Mouse (Mus musculus): Measurements from ENCODE around the gene Mpv17.

Gene Mpv17

DNA sequence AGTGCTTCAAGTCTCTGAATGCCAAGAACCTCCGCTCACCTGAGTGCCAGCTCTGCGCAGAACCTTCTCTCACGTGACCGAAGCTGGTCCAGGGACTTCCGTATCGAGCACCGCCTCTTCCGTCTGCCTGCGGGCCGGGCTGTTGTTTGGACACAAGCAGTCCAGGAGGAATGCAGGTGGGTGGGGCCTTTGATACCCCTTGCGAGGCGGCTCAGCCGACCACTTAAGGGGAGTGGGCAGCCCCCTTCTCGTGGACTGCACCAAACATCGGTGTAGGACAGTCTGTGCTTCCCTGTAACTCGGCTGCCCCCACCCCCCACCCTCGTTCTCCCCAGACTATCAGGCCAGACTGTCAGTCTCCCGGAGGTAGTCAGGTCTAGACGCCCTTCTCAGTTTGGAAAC, at the start of gene Mpv17:
TSS of gene Mpv17 (minus strand) at position 100 of the 402 bp plus-strand sequence.
- DNase-seq (ENCODE audit: low read depth, low spot score) = peak; percentile 53

- no peak for DNase-seq (ENCODE audit: low read depth, low spot score)
These were observed 48.9 kb upstream of the Mpv17 start for GRCm38 (mm10) chr5:31202933-31203332.

DNA sequence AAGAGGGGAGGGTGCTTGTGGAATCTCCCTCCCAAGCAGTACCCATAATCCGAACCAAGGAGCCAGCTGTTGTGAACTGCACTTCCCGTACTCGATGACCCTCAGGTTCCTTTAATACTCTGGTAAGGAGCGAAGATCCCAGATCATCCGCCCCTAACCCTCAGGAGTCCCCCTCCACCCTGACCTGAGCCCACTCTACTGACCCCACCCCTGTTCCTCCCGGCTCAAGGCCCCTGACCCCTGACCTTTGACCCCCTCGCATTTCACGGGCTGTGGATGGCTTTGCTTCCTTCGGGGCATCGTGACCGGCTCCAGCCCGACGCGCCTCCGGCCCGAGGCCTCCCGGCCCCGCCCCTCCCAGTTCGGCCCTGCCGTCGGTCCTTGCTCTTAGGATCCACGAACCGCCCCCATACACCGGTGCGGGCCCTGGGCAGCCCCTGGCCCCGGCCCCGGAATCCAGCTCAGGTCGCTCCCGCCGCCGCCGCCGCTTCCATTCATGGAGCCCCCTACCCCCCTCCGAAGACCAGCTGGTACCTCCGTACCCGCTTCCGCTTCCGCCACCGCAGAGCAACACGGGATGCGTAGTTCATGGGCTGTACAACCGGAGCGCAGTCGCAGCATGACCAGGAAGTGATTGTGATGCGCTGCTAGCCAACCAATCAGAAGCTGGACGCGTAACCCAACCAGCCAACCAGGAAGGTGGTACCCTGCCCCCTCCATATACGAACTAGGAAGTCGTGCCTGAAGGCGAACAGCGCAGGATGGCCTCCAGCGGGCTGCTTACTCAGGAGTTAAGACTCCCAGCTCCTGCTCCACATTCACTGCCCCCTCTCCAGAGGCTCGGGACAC, 47.9 kb upstream of the Mpv17 start, which contains the start of gene Zfp513:
TSS of gene Zfp513 (minus strand) at position 562 of the 849 bp plus-strand sequence.
- DNase-seq (ENCODE audit: low read depth, low spot score) = peak; percentile 92

- no peak for DNase-seq (ENCODE audit: low read depth, low spot score)
These were observed 47.1 kb upstream of the Mpv17 start for GRCm38 (mm10) chr5:31201042-31201741.

DNA sequence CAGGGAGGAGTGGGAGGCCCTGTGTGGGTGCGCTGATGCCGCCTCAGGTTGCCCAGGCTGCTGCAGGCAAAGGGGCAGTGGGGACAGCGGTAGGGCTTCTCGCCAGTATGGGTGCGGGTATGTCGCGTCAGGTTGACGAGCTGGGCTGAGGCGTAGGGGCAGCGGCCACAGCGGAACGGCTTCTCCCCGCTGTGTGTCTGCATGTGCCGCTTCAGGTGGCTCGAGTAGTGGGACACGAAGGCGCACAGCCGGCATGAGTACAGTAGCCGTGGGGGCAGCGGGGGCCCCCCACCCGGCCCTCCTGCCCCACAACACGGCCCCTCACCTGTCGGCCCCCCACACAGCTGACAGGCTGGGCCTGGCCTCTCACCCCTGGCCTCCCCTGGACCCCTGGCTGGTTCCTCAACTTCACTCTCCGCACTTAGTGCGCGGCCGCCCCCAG, 46.3 kb upstream of the Mpv17 start:
- DNase-seq (ENCODE audit: low read depth, low spot score) = no peak

DNA sequence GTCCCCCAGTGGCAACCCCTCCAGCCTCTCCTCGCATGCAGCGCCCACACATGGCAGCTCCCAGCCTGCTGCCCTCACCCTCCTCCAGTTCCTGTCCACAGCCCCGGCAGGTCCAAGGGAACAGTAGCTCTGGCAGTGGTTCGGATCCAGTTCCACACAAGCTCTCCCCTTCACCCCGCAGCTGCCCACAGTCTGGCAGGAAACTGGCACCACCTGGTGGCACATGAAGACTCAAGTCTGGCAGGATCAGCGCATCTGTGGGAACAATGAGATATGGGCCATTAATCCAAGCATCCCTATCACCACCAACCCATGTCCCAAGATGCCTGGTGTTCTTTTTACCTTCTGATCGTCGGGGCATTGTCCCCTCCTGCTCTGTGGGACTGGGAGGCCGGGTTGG, 45.8 kb upstream of the Mpv17 start:
- DNase-seq (ENCODE audit: low read depth, low spot score) = no peak

DNA sequence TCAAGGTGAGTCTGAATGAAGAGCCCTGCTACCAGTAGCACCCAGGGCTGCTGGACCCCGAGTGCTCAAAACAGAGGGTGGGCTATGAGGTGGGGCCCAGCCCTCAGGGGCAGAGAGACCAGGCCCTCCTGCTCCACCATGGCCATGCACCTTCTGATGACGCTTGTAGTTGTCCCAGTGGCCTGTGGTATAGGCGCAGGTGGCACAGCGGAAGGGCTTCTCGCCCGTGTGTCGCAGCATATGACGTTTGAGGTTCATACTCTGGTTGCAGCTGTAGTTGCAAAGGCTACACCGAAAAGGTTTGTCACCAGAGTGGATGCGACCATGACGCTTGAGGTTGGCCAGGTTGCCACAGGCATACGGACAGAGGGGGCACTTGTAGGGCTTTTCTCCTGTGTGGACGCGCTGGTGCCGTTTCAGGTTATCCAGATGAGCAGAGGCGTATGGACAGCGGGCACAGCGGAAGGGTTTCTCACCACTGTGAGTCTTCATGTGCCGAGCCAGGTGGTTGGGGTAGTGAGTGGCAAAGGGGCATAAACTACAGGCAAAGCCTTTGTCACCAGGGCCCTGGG, 45.4 kb upstream of the Mpv17 start:
- no peak for DNase-seq (ENCODE audit: low read depth, low spot score)

DNA sequence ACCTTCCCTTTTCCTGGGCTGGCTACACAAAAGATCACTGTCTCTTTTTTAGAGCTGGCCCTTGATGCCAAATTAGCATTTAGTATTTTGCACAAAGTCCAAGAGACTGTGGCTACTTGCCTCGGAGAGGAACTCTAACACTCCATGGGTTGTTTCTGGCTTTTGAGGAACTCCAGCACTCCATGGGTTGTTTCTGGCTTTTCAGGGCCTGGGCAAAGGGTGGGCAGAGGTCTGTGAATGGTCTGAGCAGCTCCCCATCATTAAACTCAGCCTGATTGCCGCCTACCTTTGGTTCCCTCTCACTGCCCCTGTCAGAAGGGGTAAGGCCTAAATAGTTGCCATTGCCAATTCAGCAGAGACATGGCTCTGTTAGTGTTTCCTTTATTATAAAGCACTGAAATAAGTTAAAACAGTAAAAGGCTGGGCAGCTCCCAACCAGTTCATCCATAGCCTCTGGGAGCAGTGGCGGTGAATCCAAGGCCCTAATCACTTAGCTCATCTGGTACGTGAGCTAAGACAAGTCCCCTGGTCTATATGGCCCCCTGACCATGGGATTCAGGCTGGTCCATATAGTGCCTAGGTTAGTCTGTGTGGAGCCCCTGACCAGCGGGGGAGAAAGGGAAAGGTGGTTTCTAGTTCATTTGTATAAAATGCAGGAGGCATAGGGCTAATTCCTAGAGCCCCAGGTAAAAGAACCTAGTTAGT, 44.7 kb upstream of the Mpv17 start:
- DNase-seq (ENCODE audit: low read depth, low spot score) = no peak

DNA sequence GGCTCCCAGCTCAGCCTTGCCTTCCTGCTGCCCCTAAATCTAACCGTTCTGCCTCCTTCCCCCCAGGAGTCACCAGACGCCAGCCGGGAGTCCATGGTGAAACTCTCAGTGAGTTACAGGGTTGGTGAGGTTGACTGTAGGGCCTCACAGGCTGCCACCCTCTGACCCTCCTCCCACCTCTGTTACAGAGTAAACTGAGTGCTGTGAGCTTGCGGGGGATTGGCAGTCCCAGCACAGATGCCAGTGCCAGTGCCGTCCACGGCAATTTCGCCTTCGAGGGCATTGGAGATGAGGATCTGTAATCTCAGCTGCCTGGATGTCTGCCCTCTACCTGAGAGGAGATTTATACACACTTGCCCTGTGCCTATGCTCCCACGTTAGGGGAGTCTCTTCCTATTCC, 44.1 kb upstream of the Mpv17 start:
- DNase-seq (ENCODE audit: low read depth, low spot score) = no peak

DNA sequence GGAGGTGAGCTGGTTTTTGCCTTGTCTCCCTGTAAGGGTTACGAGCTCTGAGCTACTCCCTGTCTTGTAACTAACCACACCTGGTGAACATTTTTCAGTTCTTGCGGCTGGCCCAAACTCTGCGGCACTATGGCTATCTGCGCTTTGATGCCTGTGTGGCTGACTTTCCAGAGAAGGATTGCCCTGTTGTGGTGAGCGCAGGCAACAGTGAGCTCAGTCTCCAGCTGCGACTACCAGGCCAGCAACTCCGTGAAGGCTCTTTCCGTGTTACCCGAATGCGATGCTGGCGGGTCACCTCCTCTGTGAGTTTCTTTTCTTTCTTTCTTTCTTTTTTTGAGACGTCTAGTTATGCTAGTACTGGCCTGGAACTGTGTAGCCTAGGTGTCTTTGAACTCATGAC, 43.0 kb upstream of the Mpv17 start:
- DNase-seq (ENCODE audit: low read depth, low spot score) = no peak

DNA sequence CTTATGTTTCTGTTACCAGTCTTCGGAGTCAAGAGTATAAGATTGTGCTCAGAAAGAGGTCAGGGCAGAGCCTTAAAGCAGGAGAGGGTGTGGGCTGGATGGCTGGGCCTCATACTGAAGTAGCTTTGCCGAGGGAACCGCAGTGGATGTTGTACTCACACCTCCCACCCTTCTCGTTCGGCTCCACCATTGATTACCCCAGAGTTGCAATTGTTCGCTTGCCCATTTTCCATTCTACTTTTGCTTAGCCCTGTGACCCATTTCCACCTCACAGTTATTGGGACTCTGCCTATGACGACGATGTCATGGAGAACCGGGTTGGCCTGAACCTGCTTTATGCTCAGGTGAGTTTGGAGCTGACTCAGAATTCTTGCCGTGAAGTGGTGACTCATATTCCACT, 42.2 kb upstream of the Mpv17 start:
- no peak for DNase-seq (ENCODE audit: low read depth, low spot score)

DNA sequence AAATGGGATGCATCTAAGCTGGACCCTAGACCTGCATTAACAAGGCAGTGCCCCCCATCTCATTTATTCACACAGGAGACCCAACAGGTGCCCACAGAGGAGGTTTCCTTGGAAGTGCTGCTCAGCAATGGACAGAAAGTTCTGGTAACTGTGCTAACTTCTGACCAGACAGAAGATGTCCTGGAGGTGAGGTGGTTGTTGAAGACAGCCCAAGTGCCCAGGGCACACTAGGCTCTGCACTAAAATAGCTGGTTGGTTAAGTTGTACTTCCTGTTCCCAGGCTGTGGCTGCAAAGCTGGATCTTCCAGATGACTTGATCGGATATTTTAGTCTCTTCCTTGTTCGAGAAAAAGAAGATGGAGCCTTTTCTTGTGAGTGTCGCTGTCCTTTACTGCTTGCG, 41.6 kb upstream of the Mpv17 start:
- DNase-seq (ENCODE audit: low read depth, low spot score) = no peak

DNA sequence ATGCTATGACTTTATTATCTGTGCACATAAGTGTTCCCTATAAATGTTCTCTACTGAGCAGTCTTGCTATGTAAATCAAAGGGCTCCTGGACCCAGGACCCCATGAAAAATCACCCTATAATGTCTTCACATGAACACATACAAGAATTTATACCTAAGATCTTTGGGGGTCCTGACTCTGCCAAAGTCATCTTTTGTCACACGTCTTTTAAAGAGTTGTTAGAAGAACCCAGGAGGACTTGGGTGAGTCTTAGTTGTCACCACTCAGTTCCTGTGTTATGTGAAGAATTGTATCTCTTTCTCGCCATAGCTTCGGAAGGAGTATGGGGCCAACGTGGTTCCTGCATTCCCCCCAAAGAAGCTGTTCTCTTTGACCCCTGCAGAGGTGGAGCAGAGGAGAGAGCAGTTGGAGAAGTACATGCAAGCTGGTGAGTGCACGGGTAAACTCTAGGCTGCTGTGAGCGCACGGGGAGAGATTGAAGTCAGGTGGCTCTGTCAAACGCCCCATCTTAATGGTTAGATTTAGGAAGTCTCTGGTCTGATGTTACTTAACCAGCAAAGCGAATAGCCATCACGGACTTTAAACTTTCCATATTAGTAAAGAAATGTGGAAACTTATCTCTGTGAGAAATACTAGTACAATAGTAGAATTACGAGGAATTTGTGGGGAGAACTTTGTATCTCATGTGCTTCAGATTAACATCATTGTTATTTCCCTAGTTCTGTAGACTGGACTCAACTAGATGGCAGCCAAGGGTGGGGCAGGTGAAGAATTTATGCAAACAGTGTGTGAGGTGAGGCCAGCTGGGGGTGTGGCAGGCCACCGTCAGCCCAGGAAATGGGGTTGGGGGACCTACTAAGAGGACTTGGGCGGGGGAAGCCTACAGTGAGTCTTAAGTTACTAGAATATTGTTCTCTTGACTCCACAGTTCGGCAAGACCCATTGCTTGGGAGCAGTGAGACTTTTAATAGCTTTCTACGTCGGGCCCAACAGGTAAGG, 40.7 kb upstream of the Mpv17 start:
- no peak for DNase-seq (ENCODE audit: low read depth, low spot score)

DNA sequence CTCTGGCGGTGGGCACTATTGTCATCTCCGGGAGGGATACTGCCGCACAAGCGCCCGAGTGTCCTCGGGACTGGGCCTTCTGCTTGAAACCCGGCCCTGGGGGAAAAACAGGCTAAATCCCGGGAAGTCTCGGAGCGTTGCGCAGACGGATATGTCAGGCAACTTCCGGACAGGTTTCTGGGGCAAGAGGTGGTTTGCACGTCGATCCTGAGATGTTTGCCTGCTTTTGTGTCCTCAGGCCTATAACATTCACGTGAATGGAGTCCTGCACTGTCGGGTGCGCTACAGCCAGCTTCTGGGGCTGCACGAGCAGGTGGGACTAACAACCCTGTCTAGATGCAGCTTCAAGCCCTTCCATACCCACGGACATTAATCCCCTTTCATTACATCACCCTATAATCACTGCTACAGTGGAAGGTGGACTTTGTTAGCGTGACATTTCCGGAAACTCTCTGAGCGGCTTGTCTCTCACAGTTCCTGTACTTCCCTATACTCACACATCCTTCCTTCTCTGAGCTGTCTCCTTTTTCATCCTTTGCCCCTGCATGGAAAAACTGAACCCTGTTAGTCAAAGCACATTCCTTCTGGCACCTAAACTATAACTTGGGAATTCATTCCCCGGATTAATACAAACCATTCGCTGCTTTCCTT, 39.7 kb upstream of the Mpv17 start:
- no peak for DNase-seq (ENCODE audit: low read depth, low spot score)

DNA sequence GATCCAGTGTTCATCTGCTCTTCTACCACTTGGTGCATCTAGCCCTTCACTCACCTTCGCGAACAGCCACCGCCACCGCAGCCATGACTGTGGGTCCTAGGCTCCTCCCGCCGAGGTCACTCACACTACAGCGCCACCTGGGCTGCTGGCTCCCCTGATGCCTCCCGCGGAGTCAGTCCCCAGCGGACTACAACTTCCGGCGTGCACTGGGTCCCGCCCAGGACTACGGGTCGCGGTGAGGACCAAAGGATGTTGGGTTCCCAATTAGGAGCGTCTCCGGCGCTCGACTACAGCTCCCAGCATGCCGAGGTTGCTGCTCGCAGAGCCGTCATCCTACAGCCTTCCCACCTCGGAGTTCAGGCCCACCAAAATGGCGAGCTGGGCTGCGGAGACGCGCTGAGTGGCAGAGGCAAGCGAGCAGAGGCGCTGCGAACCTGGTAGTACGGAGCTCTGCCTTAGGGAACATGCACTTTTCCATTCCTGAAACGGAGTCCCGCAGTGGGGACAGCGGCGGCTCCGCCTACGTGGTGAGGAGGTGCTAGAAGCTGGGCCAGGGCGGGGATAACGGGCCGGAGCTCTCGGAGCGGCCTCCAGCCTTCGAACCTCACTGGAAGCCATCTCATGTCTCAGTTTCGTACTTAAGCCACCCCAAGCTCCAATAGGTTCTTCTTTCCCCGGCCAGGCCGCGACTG, 39.0 kb upstream of the Mpv17 start, which contains the start of the genes Snx17 and Eif2b4:
TSS of gene Snx17 (plus strand) at position 289 of the 692 bp plus-strand sequence.
TSS of gene Eif2b4 (minus strand) at position 492 of the 692 bp plus-strand sequence.
- DNase-seq (ENCODE audit: low read depth, low spot score) = peak; percentile 97

- DNase-seq (ENCODE audit: low read depth, low spot score) = peak; percentile 33
These were observed 38.2 kb upstream of the Mpv17 start for GRCm38 (mm10) chr5:31192045-31192938.

DNA sequence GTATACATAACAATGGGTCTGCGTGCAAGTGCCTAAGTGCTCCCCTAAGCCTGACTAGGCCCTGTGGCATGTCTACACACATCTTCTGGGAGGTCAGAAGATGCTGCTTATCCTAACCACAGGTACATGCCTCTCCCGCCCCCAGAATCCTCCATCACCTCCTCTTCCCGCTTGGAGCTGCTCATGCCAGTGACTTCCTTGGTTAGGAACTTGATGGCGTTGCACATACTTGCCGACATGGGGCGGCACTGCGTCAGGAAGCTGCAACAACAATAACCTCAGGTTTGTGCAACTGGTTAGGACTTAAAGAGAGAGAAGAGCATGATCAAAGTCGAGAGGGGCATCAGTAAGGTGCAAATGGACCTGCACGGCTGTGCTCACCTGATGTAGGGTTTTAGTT, 36.1 kb upstream of the Mpv17 start:
- DNase-seq (ENCODE audit: low read depth, low spot score) = no peak

DNA sequence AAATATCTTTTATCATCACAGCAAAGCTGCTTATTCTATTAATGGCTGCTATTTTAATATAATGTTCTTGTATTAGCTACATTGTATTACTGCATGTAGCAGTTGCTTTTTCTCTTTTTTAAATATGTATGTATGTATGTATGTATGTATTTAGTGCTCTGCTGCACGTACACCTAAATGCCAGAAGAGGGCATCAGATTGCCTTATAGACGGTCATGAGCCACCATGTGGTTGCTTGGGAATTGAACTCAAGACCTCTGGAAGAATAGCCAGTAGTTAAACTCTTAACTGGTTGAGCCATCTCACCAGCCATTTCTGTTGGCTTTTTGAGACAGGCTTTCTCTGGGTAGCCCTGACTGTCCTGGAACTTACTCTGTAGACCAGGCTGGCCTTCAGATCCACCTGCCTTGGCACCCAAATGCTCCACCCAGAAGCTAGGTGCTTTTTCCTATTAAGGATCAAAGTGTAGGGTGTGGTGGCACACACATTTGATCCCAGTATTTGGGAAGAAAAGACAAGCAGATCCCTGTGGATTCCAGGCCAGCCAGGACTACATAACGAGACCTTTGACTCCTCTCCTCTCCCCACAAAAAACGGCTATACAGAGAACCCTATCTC, 34.3 kb upstream of the Mpv17 start:
- no peak for DNase-seq (ENCODE audit: low read depth, low spot score)

All from c-Kit-negative CD71-positive TER-119-positive erythroid progenitor cells, embryonic 14.5 days (primary cell).